Mouse (Mus musculus): ENCODE results near the gene Alg12. TPM values are rescaled to one million over a fixed set of nuclear protein-coding genes. Genes with fewer than 3 reads are reported as not detected.
A peak's percentile ranks its signal among the peaks of the same experiment; 100 is the strongest.
"Not testable (repeated sequence)": the region's sequence is repeated elsewhere in the genome, so short reads cannot be mapped to it uniquely, and the experiment has no call there.

Gene Alg12
- polyA plus RNA-seq, 1 experiment from 2014 or later = 12.5 TPM

GRCm38 (mm10) chr15:88822513-88822912 lies 3.4 kb upstream of the Alg12 start:
- H3K4me1 ChIP-seq = peaks cover 19% of the 10 kb centered on the region
- DNase-seq (ENCODE audit: low spot score) = no peak
- no peak overlapping the region for H3K27ac ChIP-seq (replicated peaks)
- H3K9me3 ChIP-seq = no peaks in the 10 kb centered on the region
- H3K27me3 ChIP-seq (replicated peaks; ENCODE audit: low read depth, poor library complexity, severe bottlenecking) = no peaks in the 10 kb centered on the region
- H3K36me3 ChIP-seq (replicated peaks) = peaks cover 67% of the 10 kb centered on the region
- WGBS = 93% methylated on average over 7 of the region's 7 CpGs
- H3K4me3 ChIP-seq = no peak overlapping the region

GRCm38 (mm10) chr15:88821403-88821802 lies 2.3 kb upstream of the Alg12 start:
- 88% methylated on average over 7 of the region's 7 CpGs for WGBS
- H3K27ac ChIP-seq (replicated peaks) = no peak overlapping the region
- peaks cover 63% of the 10 kb centered on the region for H3K36me3 ChIP-seq (replicated peaks)
- H3K27me3 ChIP-seq (replicated peaks; ENCODE audit: low read depth, poor library complexity, severe bottlenecking) = no peaks in the 10 kb centered on the region
- H3K9me3 ChIP-seq = no peaks in the 10 kb centered on the region
- H3K4me1 ChIP-seq = peaks cover 19% of the 10 kb centered on the region
- H3K4me3 ChIP-seq = peak overlapping the region; percentile 78; the same call in 1 of the 2 replicates
- DNase-seq (ENCODE audit: low spot score) = no peak

- Histone ChIP-seq H3K36me3 (replicated peaks) (peaks cover 61% of the 10 kb centered on the region), H3K9me3 (no peaks in the 10 kb centered on the region), H3K4me1 (peaks cover 19% of the 10 kb centered on the region), H3K4me3 (peak overlapping the region; percentile 78), H3K27me3 (replicated peaks; ENCODE audit: low read depth, poor library complexity, severe bottlenecking) (no peaks in the 10 kb centered on the region), H3K27ac (replicated peaks) (peak overlapping the region; percentile 85)
- DNase-seq (ENCODE audit: low spot score) = no peak
- 2% methylated on average over 23 of the region's 23 CpGs for WGBS
Observed at GRCm38 (mm10) chr15:88819906-88820303, 787 bp upstream of the Alg12 start.

- no peak for DNase-seq (ENCODE audit: low spot score)
- no peaks in the 10 kb centered on the region for H3K27me3 ChIP-seq (replicated peaks; ENCODE audit: low read depth, poor library complexity, severe bottlenecking)
- H3K9me3 ChIP-seq = no peaks in the 10 kb centered on the region
- peaks cover 8% of the 10 kb centered on the region for H3K4me1 ChIP-seq
- H3K4me3 ChIP-seq = no peak overlapping the region
- 92% methylated on average over 6 of the region's 6 CpGs for WGBS
- H3K36me3 ChIP-seq (replicated peaks) = peaks cover 62% of the 10 kb centered on the region
- H3K27ac ChIP-seq (replicated peaks) = no peak overlapping the region
Observed at GRCm38 (mm10) chr15:88815196-88815700, 3.9 kb downstream of the Alg12 start.

GRCm38 (mm10) chr15:88814411-88815047 lies 4.6 kb downstream of the Alg12 start:
- Histone ChIP-seq H3K4me1 (peaks cover 4% of the 10 kb centered on the region), H3K9me3 (no peaks in the 10 kb centered on the region), H3K27ac (replicated peaks) (no peak overlapping the region), H3K4me3 (no peak overlapping the region), H3K36me3 (replicated peaks) (peaks cover 68% of the 10 kb centered on the region), H3K27me3 (replicated peaks; ENCODE audit: low read depth, poor library complexity, severe bottlenecking) (no peaks in the 10 kb centered on the region)
- 95% methylated on average over 11 of the region's 11 CpGs for WGBS
- no peak for DNase-seq (ENCODE audit: low spot score)

GRCm38 (mm10) chr15:88813873-88814272 lies 5.2 kb downstream of the Alg12 start:
- WGBS = 98% methylated on average over 2 of the region's 2 CpGs
- H3K27me3 ChIP-seq (replicated peaks; ENCODE audit: low read depth, poor library complexity, severe bottlenecking); DNase-seq (ENCODE audit: low spot score): not testable (repeated sequence)

GRCm38 (mm10) chr15:88813262-88813661 lies 5.9 kb downstream of the Alg12 start:
- WGBS = 92% methylated on average over 3 of the region's 3 CpGs

More at GRCm38 (mm10) chr15:88813873-88814272, 5.2 kb downstream of the Alg12 start:
- not testable (repeated sequence) for H3K27ac ChIP-seq (replicated peaks); H3K4me1 ChIP-seq; H3K4me3 ChIP-seq; H3K9me3 ChIP-seq
- peaks cover 74% of the 10 kb centered on the region for H3K36me3 ChIP-seq (replicated peaks)

GRCm38 (mm10) chr15:88810369-88810768 lies 8.7 kb downstream of the Alg12 start:
- WGBS = 90% methylated on average over 2 of the region's 2 CpGs
- Histone ChIP-seq H3K4me1 (no peaks in the 10 kb centered on the region), H3K4me3 (no peak overlapping the region), H3K27ac (replicated peaks) (no peak overlapping the region), H3K9me3 (no peaks in the 10 kb centered on the region), H3K27me3 (replicated peaks; ENCODE audit: low read depth, poor library complexity, severe bottlenecking) (no peaks in the 10 kb centered on the region), H3K36me3 (replicated peaks) (peaks cover 90% of the 10 kb centered on the region)
- no peak for DNase-seq (ENCODE audit: low spot score)

More at GRCm38 (mm10) chr15:88813262-88813661, 5.9 kb downstream of the Alg12 start:
- H3K27me3 ChIP-seq (replicated peaks; ENCODE audit: low read depth, poor library complexity, severe bottlenecking) = no peaks in the 10 kb centered on the region
- no peaks in the 10 kb centered on the region for H3K9me3 ChIP-seq
- DNase-seq (ENCODE audit: low spot score) = no peak
- peaks cover 80% of the 10 kb centered on the region for H3K36me3 ChIP-seq (replicated peaks)
- H3K27ac ChIP-seq (replicated peaks) = no peak overlapping the region
- peaks cover under 1% of the 10 kb centered on the region; the same call in 1 of the 2 replicates for H3K4me1 ChIP-seq
- H3K4me3 ChIP-seq = no peak overlapping the region

GRCm38 (mm10) chr15:88808121-88808520 lies 11.0 kb downstream of the Alg12 start:
- Histone ChIP-seq H3K27me3 (replicated peaks; ENCODE audit: low read depth, poor library complexity, severe bottlenecking) (no peaks in the 10 kb centered on the region), H3K27ac (replicated peaks) (no peak overlapping the region), H3K9me3 (no peaks in the 10 kb centered on the region), H3K4me3 (no peak overlapping the region), H3K4me1 (no peaks in the 10 kb centered on the region), H3K36me3 (replicated peaks) (peaks cover 82% of the 10 kb centered on the region)
- WGBS = 84% methylated on average over 8 of the region's 8 CpGs
- no peak for DNase-seq (ENCODE audit: low spot score)

- WGBS = 87% methylated on average over 6 of the region's 6 CpGs
- H3K4me1 ChIP-seq = no peaks in the 10 kb centered on the region
- no peak for DNase-seq (ENCODE audit: low spot score)
- H3K36me3 ChIP-seq (replicated peaks) = peaks cover 34% of the 10 kb centered on the region
- no peak overlapping the region for H3K4me3 ChIP-seq
- no peaks in the 10 kb centered on the region for H3K9me3 ChIP-seq
- no peaks in the 10 kb centered on the region for H3K27me3 ChIP-seq (replicated peaks; ENCODE audit: low read depth, poor library complexity, severe bottlenecking)
- H3K27ac ChIP-seq (replicated peaks) = no peak overlapping the region
Observed at GRCm38 (mm10) chr15:88802348-88802747, 16.8 kb downstream of the Alg12 start.

GRCm38 (mm10) chr15:88801903-88802302 lies 17.2 kb downstream of the Alg12 start:
- H3K4me1 ChIP-seq = no peaks in the 10 kb centered on the region
- no peak for DNase-seq (ENCODE audit: low spot score)
- H3K27me3 ChIP-seq (replicated peaks; ENCODE audit: low read depth, poor library complexity, severe bottlenecking) = no peaks in the 10 kb centered on the region
- H3K9me3 ChIP-seq = no peaks in the 10 kb centered on the region
- WGBS = 94% methylated on average over 3 of the region's 3 CpGs
- H3K27ac ChIP-seq (replicated peaks) = no peak overlapping the region
- H3K4me3 ChIP-seq = no peak overlapping the region
- H3K36me3 ChIP-seq (replicated peaks) = peaks cover 30% of the 10 kb centered on the region

- H3K4me1 ChIP-seq = no peaks in the 10 kb centered on the region
- H3K9me3 ChIP-seq = no peaks in the 10 kb centered on the region
- H3K4me3 ChIP-seq = no peak overlapping the region
- H3K27ac ChIP-seq (replicated peaks) = no peak overlapping the region
- peaks cover 20% of the 10 kb centered on the region for H3K36me3 ChIP-seq (replicated peaks)
- H3K27me3 ChIP-seq (replicated peaks; ENCODE audit: low read depth, poor library complexity, severe bottlenecking) = no peaks in the 10 kb centered on the region
- 85% methylated on average over 6 of the region's 6 CpGs for WGBS
- DNase-seq (ENCODE audit: low spot score) = no peak
Observed at GRCm38 (mm10) chr15:88800921-88801354, 18.2 kb downstream of the Alg12 start.

GRCm38 (mm10) chr15:88799950-88800371 lies 19.2 kb downstream of the Alg12 start:
- no peak overlapping the region for H3K27ac ChIP-seq (replicated peaks)
- H3K27me3 ChIP-seq (replicated peaks; ENCODE audit: low read depth, poor library complexity, severe bottlenecking) = no peaks in the 10 kb centered on the region
- no peaks in the 10 kb centered on the region for H3K9me3 ChIP-seq
- H3K4me1 ChIP-seq = no peaks in the 10 kb centered on the region
- DNase-seq (ENCODE audit: low spot score) = no peak
- peaks cover 10% of the 10 kb centered on the region for H3K36me3 ChIP-seq (replicated peaks)
- no peak overlapping the region for H3K4me3 ChIP-seq
- 88% methylated on average over 11 of the region's 11 CpGs for WGBS

All from embryonic facial prominence, embryonic 10.5 days (tissue).